Mouse (Mus musculus): Measurements from ENCODE around the gene Baat. TPM values are rescaled to one million over a fixed set of nuclear protein-coding genes. Genes with fewer than 3 reads are reported as not detected.
"Not testable (repeated sequence)": the region's sequence is repeated elsewhere in the genome, so short reads cannot be mapped to it uniquely, and the experiment has no call there.

Baat gene
- polyA plus RNA-seq, 1 experiment from 2014 or later = not detected

GRCm38 (mm10) chr4:49522576-49522975, 16.2 kb upstream of the Baat start:
- ATAC-seq (ENCODE audit: insufficient number of reproducible peaks, low FRiP score, low TSS enrichment, low read depth) = no peak
- no peak overlapping the region for H3K27ac ChIP-seq (replicated peaks)
- no peaks in the 10 kb centered on the region for H3K9me3 ChIP-seq (replicated peaks)
- no peaks in the 10 kb centered on the region for H3K27me3 ChIP-seq
- H3K4me3 ChIP-seq (replicated peaks) = peak overlapping the region; percentile 76
- WGBS = 70% methylated on average over 9 of the region's 9 CpGs
- H3K4me2 ChIP-seq (replicated peaks) = no peak overlapping the region
- no peak overlapping the region for H3K9ac ChIP-seq
- H3K36me3 ChIP-seq = peaks cover 29% of the 10 kb centered on the region; the same call in 1 of the 2 replicates
- peaks cover 13% of the 10 kb centered on the region for H3K4me1 ChIP-seq

GRCm38 (mm10) chr4:49521346-49521745, 15.0 kb upstream of the Baat start:
- Histone ChIP-seq H3K4me3 (replicated peaks) (peak overlapping the region; percentile 76), H3K27ac (replicated peaks) (0 out of 2 replicates have a peak overlapping the region, but pooled peaks have one; percentile 12), H3K4me2 (replicated peaks) (peak overlapping the region; percentile 61), H3K4me1 (peaks cover 13% of the 10 kb centered on the region), H3K36me3 (peaks cover 26% of the 10 kb centered on the region), H3K9ac (peak overlapping the region; percentile 27), H3K9me3 (replicated peaks) (no peaks in the 10 kb centered on the region), H3K27me3 (no peaks in the 10 kb centered on the region)
- WGBS = 2% methylated on average over 17 of the region's 17 CpGs
- no peak; the same call in 1 of the 2 replicates for ATAC-seq (ENCODE audit: insufficient number of reproducible peaks, low FRiP score, low TSS enrichment, low read depth)

GRCm38 (mm10) chr4:49520572-49521340, 14.4 kb upstream of the Baat start, which contains the start of the genes Mrpl50 and Zfp189:
Mrpl50 (minus strand) TSS chr4:49521093.
Zfp189 (plus strand) TSS chr4:49521176.
- no peaks in the 10 kb centered on the region for H3K27me3 ChIP-seq
- H3K4me1 ChIP-seq = peaks cover 13% of the 10 kb centered on the region
- peak within 1 kb of the TSS; percentile 83 for H3K27ac ChIP-seq (replicated peaks)
- peak; percentile 99 for ATAC-seq (ENCODE audit: insufficient number of reproducible peaks, low FRiP score, low TSS enrichment, low read depth)
- H3K4me3 ChIP-seq (replicated peaks) = peak within 1 kb of the TSS; percentile 76
- no peaks in the 10 kb centered on the region for H3K9me3 ChIP-seq (replicated peaks)
- WGBS = under 1% methylated on average over 41 of the region's 41 CpGs
- peaks cover 25% of the 10 kb centered on the region for H3K36me3 ChIP-seq
- peak within 1 kb of the TSS; percentile 61 for H3K4me2 ChIP-seq (replicated peaks)
- peak within 1 kb of the TSS; percentile 58 for H3K9ac ChIP-seq

GRCm38 (mm10) chr4:49519476-49519875, 13.1 kb upstream of the Baat start:
- Histone ChIP-seq H3K9ac (no peak overlapping the region), H3K27ac (replicated peaks) (no peak overlapping the region), H3K27me3 (no peaks in the 10 kb centered on the region), H3K4me1 (peaks cover 13% of the 10 kb centered on the region), H3K36me3 (peaks cover 19% of the 10 kb centered on the region), H3K4me2 (replicated peaks) (no peak overlapping the region), H3K4me3 (replicated peaks) (no peak overlapping the region), H3K9me3 (replicated peaks) (no peaks in the 10 kb centered on the region)
- ATAC-seq (ENCODE audit: insufficient number of reproducible peaks, low FRiP score, low TSS enrichment, low read depth) = no peak
- 75% methylated on average over 5 of the region's 5 CpGs for WGBS

GRCm38 (mm10) chr4:49514441-49514840, 8.1 kb upstream of the Baat start:
- 98% methylated on average over 6 of the region's 6 CpGs for WGBS
- Histone ChIP-seq H3K4me1 (peaks cover 2% of the 10 kb centered on the region; the same call in 1 of the 2 replicates), H3K4me3 (replicated peaks) (no peak overlapping the region), H3K36me3 (peaks cover 26% of the 10 kb centered on the region), H3K9me3 (replicated peaks) (no peaks in the 10 kb centered on the region), H3K4me2 (replicated peaks) (no peak overlapping the region), H3K27me3 (no peaks in the 10 kb centered on the region), H3K27ac (replicated peaks) (no peak overlapping the region), H3K9ac (no peak overlapping the region)
- no peak for ATAC-seq (ENCODE audit: insufficient number of reproducible peaks, low FRiP score, low TSS enrichment, low read depth)

GRCm38 (mm10) chr4:49512636-49513035, 6.3 kb upstream of the Baat start:
- Histone ChIP-seq H3K4me3 (replicated peaks) (no peak overlapping the region), H3K27me3 (no peaks in the 10 kb centered on the region), H3K36me3 (peaks cover 23% of the 10 kb centered on the region), H3K9me3 (replicated peaks) (no peaks in the 10 kb centered on the region), H3K4me2 (replicated peaks) (no peak overlapping the region), H3K4me1 (no peaks in the 10 kb centered on the region), H3K9ac (no peak overlapping the region), H3K27ac (replicated peaks) (no peak overlapping the region)
- no peak for ATAC-seq (ENCODE audit: insufficient number of reproducible peaks, low FRiP score, low TSS enrichment, low read depth)
- 43% methylated on average over 4 of the region's 4 CpGs for WGBS

- not testable (repeated sequence) for ATAC-seq (ENCODE audit: insufficient number of reproducible peaks, low FRiP score, low TSS enrichment, low read depth); H3K9me3 ChIP-seq (replicated peaks); H3K4me2 ChIP-seq (replicated peaks); H3K27me3 ChIP-seq; H3K9ac ChIP-seq; H3K27ac ChIP-seq (replicated peaks); H3K4me3 ChIP-seq (replicated peaks); H3K4me1 ChIP-seq
- WGBS = 85% methylated on average over 1 of the region's 1 CpGs
- H3K36me3 ChIP-seq = peaks cover 19% of the 10 kb centered on the region
Measured at GRCm38 (mm10) chr4:49510236-49510835, 4.0 kb upstream of the Baat start.

- Histone ChIP-seq H3K27ac (replicated peaks) (no peak overlapping the region), H3K27me3 (no peaks in the 10 kb centered on the region), H3K4me3 (replicated peaks) (no peak overlapping the region), H3K9me3 (replicated peaks) (no peaks in the 10 kb centered on the region), H3K4me2 (replicated peaks) (no peak overlapping the region), H3K9ac (no peak overlapping the region), H3K36me3 (peaks cover 16% of the 10 kb centered on the region), H3K4me1 (no peaks in the 10 kb centered on the region)
- ATAC-seq (ENCODE audit: insufficient number of reproducible peaks, low FRiP score, low TSS enrichment, low read depth) = no peak
- 95% methylated on average over 2 of the region's 2 CpGs for WGBS
Measured at GRCm38 (mm10) chr4:49509183-49509582, 2.8 kb upstream of the Baat start.

- WGBS = 89% methylated on average over 1 of the region's 1 CpGs
- ATAC-seq (ENCODE audit: insufficient number of reproducible peaks, low FRiP score, low TSS enrichment, low read depth) = no peak
Measured at GRCm38 (mm10) chr4:49503563-49503962, 2.8 kb downstream of the Baat start.

GRCm38 (mm10) chr4:49485934-49486650, 20.3 kb downstream of the Baat start:
- not testable (repeated sequence) for H3K4me2 ChIP-seq (replicated peaks); H3K4me1 ChIP-seq; H3K36me3 ChIP-seq; H3K9ac ChIP-seq; ATAC-seq (ENCODE audit: insufficient number of reproducible peaks, low FRiP score, low TSS enrichment, low read depth); H3K4me3 ChIP-seq (replicated peaks); H3K27me3 ChIP-seq; H3K9me3 ChIP-seq (replicated peaks); H3K27ac ChIP-seq (replicated peaks)
- 70% methylated on average over 3 of the region's 3 CpGs for WGBS

More at GRCm38 (mm10) chr4:49503563-49503962, 2.8 kb downstream of the Baat start:
- Histone ChIP-seq H3K4me1 (no peaks in the 10 kb centered on the region), H3K36me3 (no peaks in the 10 kb centered on the region), H3K9ac (no peak overlapping the region), H3K27me3 (no peaks in the 10 kb centered on the region), H3K4me3 (replicated peaks) (no peak overlapping the region), H3K9me3 (replicated peaks) (no peaks in the 10 kb centered on the region), H3K27ac (replicated peaks) (no peak overlapping the region), H3K4me2 (replicated peaks) (no peak overlapping the region)

- H3K4me3 ChIP-seq (replicated peaks) = no peak overlapping the region
- H3K4me2 ChIP-seq (replicated peaks) = no peak overlapping the region
- no peaks in the 10 kb centered on the region for H3K27me3 ChIP-seq
- no peak overlapping the region for H3K27ac ChIP-seq (replicated peaks)
- H3K9me3 ChIP-seq (replicated peaks) = no peaks in the 10 kb centered on the region
- H3K9ac ChIP-seq = no peak overlapping the region
- no peak for ATAC-seq (ENCODE audit: insufficient number of reproducible peaks, low FRiP score, low TSS enrichment, low read depth)
- no peaks in the 10 kb centered on the region for H3K4me1 ChIP-seq
- no peaks in the 10 kb centered on the region for H3K36me3 ChIP-seq
Measured at GRCm38 (mm10) chr4:49485442-49485841, 20.9 kb downstream of the Baat start.
